Mouse (Mus musculus) liver, embryonic 14.5 days (tissue): ENCODE results near the gene Ccnd2. TPM values are rescaled to one million over a fixed set of nuclear protein-coding genes. Genes with fewer than 3 reads are reported as not detected.

ENCODE experiments used
- ATAC-seq: fragments of 200-750 bp; cut with Nextera tagmentation; 2 replicates; pipeline ENCODE4 v1.8.0; 2017; ENCODE audit warnings: moderate number of reproducible peaks, mild to moderate bottlenecking, moderate library complexity; ENCODE audit not compliant: insufficient read depth
- DNase-seq, 3 experiments: peaks; one replicate each; pipeline ENCODE4 v3.0.0-alpha.2; 2012 to 2013; ENCODE audit warnings: low read depth in 3 of 3, low spot score in 3 of 3
- H3K27ac ChIP-seq: fragments of 300-500 bp; sonication (generic); 2 replicates; pipeline ENCODE4 v1.5.1; 2014; ENCODE audit warnings: moderate library complexity, mild to moderate bottlenecking, control low read depth, inconsistent platforms
- H3K27me3 ChIP-seq: fragments of 300-500 bp; sonication (generic); 2 replicates; pipeline ENCODE4 v1.6.1; 2014; ENCODE audit warnings: mild to moderate bottlenecking, low read length, moderate library complexity; ENCODE audit not compliant: control insufficient read depth, insufficient read depth
- H3K36me3 ChIP-seq: fragments of 300-500 bp; sonication (generic); replicated peaks from 2 replicates; pipeline ENCODE4 v1.6.1; 2014; ENCODE audit warnings: low read depth; ENCODE audit not compliant: control insufficient read depth, insufficient read depth
- H3K4me1 ChIP-seq, 2 experiments: fragments of 200-500 bp in 1 of 2; fragments of 300-500 bp in 1 of 2; sonication (generic) in 1 of 2; replicated peaks; 2 replicates each; pipeline ENCODE4 v1.6.1; 2012 to 2014; ENCODE audit warnings: antibody characterized with exemption in 1 of 2, inconsistent platforms in 1 of 2, low read length in 1 of 2; ENCODE audit not compliant: control insufficient read depth in 2 of 2, insufficient read depth in 2 of 2
- H3K4me2 ChIP-seq: fragments of 300-500 bp; sonication (generic); 2 replicates; pipeline ENCODE4 v1.6.1; 2014; ENCODE audit warnings: low read depth, mild to moderate bottlenecking, control low read depth, moderate library complexity
- H3K4me3 ChIP-seq, 2 experiments: fragments of 200-500 bp in 1 of 2; fragments of 300-500 bp in 1 of 2; sonication (generic) in 1 of 2; 2 replicates each; pipeline ENCODE4 v1.5.1; 2012 to 2014; ENCODE audit warnings: low read depth in 2 of 2, low read length in 2 of 2, mild to moderate bottlenecking in 2 of 2, control low read depth in 1 of 2, inconsistent platforms in 1 of 2, moderate library complexity in 1 of 2; ENCODE audit not compliant: insufficient read depth in 1 of 2
- H3K9ac ChIP-seq: fragments of 300-500 bp; sonication (generic); replicated peaks from 2 replicates; pipeline ENCODE4 v1.6.1; 2014; ENCODE audit warnings: mild to moderate bottlenecking, control low read depth, moderate library complexity
- H3K9me3 ChIP-seq: fragments of 300-500 bp; sonication (generic); 2 replicates; pipeline ENCODE4 v1.6.1; 2016; ENCODE audit warnings: low read length, mixed read lengths; ENCODE audit not compliant: control insufficient read depth
- CTCF ChIP-seq: IDR thresholded peaks from 2 replicates; pipeline ENCODE4 v1.5.1; 2016; ENCODE audit warnings: antibody characterized with exemption, low read depth, control low read depth
- EP300 ChIP-seq: IDR thresholded peaks from 2 replicates; pipeline ENCODE4 v1.6.1; 2016; ENCODE audit warnings: antibody characterized with exemption, low read depth
- WGBS: fragments of 180-500 bp; shearing (Covaris S2); extraction: QIAGEN DNeasy Blood & Tissue Kit; methylation state at CpG from one replicate; pipeline ENCODE4 v1.1.7; 2014; ENCODE audit not compliant: insufficient replicate concordance; 5-methylcytosine and 5-hydroxymethylcytosine counted together
- polyA plus RNA-seq, 2 experiments: library from polyadenylated mRNA; depleted of rRNA in 1 of 2; stranded (reverse) in 1 of 2; unstranded in 1 of 2; fragments of >200 nt; fragmentation: Nextera tagmentation in 1 of 2; extraction: Ambion mirVana in 1 of 2; gene quantifications; 2 replicates each; pipeline versions ENCODE4 v1.2.1 to v1.2.3; 2012 to 2014

The Ccnd2 gene
- polyA plus RNA-seq, 2 experiments, result 7.5 to 52.5 TPM

DNA sequence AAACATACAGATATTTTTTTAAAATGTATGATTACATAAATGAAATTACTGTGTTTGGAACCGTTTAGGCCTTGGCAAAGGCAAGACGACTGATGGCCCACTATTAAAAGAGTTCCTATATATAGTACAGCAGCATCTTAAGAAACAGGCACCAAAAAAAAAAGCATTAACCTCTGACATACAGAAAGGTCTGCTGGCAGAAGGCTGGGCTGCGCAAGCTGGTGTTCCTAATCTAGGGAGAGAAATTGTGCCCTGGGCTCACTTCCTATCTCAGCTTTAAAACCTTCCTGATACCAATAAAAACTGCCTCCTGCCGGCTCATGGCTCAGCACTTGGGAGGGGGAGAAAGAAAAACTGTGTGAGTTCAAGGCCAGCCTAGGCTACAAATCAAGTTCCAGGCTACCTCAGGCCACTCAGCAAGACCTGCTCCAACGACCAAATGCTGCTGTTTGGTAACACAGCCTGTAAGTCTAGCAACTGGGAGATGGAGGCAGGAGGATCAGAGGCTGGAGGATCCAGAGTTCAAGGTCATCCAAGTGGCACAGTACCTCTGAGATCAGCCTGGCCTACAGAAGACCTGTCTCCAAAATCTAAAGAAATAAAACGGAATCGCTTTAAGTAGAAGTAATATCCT lies 47.5 kb downstream of the Ccnd2 start:
- Histone ChIP-seq H3K4me2 (no peak overlapping the region), H3K4me3 (no peak overlapping the region), H3K9ac (no peak overlapping the region), H3K9me3 (no peaks in the 10 kb centered on the region), H3K4me1 (peaks cover 0 to 4% of the 10 kb centered on the region in 2 experiments; a peak in 1 of 4 replicates), H3K27ac (no peak overlapping the region), H3K27me3 (no peaks in the 10 kb centered on the region), H3K36me3 (no peaks in the 10 kb centered on the region)
- TF ChIP-seq EP300, result no peak
- no peak for TF ChIP-seq CTCF
- 62% methylated on average over 7 of the region's 7 CpGs for WGBS
- DNase-seq (no peak), ATAC-seq (no peak)

DNA sequence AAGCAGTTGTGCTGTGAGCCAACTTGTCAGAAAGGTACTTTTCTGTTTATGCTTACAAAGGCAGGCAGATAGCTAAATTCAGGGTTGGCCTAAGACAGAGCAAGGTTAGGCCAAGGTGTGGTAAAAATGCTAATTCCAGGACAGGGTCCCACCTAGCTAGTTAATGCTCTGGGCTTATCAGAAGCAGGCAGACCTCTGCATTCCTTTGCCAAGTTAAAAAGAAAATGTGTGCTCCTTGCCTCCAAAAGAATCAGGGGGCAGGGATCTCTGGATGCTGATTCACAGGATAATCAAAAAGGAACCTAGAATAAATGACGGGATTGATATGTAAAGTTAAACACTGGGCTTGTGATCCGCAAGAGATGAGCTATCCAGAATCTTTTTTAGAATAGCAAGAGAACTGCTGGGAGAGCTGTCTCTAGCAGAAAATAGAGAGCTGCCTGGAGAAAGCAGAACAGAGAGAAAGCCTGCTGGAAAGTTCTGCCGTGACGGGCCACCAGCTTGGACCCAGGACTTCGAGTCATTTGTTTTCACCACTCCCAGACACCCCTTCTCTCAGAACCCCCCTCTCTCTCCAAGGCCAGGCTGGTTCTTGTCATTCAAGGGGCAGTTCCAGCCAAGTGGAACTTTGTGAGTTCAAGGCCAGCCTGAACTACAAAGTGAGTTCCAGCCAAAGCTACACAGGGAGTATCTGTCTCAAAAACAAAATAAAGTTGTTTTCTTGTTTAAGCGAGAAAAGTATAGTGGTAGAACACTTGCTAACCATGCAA lies 48.3 kb downstream of the Ccnd2 start:
- Histone ChIP-seq H3K9ac (no peak overlapping the region), H3K4me2 (no peak overlapping the region), H3K4me1 (peaks cover 0 to 1% of the 10 kb centered on the region in 2 experiments; a peak in 1 of 4 replicates), H3K27me3 (no peaks in the 10 kb centered on the region), H3K4me3 (no peak overlapping the region), H3K27ac (no peak overlapping the region), H3K36me3 (no peaks in the 10 kb centered on the region), H3K9me3 (no peaks in the 10 kb centered on the region)
- no peak for DNase-seq
- TF ChIP-seq CTCF (no peak), EP300 (no peak)
- WGBS, result 74% methylated on average over 6 of the region's 6 CpGs
- no peak for ATAC-seq

DNA sequence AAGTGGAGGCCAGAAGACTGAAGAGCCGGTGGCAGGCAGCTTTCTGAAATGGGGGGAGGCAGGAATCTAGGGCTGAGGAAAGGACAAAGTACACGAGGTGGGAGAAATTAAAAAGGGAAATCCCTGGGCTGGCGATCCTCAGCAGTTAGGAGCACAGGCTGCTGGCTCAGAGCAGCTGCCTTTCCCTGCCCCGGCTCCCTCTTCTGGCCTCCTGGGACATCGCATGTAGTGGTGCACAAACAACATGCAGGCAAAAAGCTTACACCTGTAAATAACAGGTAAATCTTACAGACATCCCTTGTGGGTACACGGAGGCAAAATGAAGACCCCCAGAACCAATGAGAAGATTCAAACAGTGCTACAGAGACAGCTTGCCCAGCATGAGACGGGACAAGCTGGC lies 57.4 kb downstream of the Ccnd2 start:
- Histone ChIP-seq H3K4me3 (no peak overlapping the region), H3K4me2 (no peak overlapping the region), H3K36me3 (no peaks in the 10 kb centered on the region), H3K27me3 (no peaks in the 10 kb centered on the region), H3K9me3 (no peaks in the 10 kb centered on the region), H3K4me1 (no peaks in the 10 kb centered on the region), H3K27ac (no peak overlapping the region), H3K9ac (no peak overlapping the region)
- TF ChIP-seq EP300 (no peak), CTCF (peak; percentile 57)
- ATAC-seq (no peak), DNase-seq (no peak)
- 52% methylated on average over 7 of the region's 7 CpGs for WGBS

DNA sequence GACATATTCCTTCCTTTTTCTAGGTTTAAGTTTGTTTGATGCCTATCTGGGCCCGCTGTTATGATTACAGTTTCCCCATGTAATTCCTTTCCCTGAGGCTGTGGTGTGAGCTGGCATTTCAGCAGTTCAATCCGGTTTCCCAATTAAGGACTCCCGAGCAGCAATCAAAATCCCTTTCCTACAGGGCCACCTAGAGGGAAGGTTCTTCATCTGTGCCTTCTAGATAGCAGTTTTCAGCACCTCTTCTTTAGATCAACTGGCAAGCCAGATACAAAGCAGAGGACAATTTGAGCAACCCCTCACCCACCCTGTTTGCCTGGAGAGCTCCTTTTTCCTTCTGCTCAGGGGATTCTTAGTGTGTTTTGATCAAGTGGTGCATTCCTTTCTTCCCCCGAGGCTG lies 65.3 kb downstream of the Ccnd2 start:
- H3K9ac ChIP-seq, result no peak overlapping the region
- DNase-seq (no peak), ATAC-seq (no peak)
- H3K36me3 ChIP-seq, result no peaks in the 10 kb centered on the region
- 52% methylated on average over 4 of the region's 4 CpGs for WGBS
- TF ChIP-seq CTCF (no peak), EP300 (no peak)
- H3K27me3 ChIP-seq, result no peaks in the 10 kb centered on the region
- H3K27ac ChIP-seq, result no peak overlapping the region
- H3K9me3 ChIP-seq, result no peaks in the 10 kb centered on the region
- H3K4me2 ChIP-seq, result no peak overlapping the region
- no peaks in the 10 kb centered on the region for H3K4me1 ChIP-seq
- H3K4me3 ChIP-seq, result no peak overlapping the region

DNA sequence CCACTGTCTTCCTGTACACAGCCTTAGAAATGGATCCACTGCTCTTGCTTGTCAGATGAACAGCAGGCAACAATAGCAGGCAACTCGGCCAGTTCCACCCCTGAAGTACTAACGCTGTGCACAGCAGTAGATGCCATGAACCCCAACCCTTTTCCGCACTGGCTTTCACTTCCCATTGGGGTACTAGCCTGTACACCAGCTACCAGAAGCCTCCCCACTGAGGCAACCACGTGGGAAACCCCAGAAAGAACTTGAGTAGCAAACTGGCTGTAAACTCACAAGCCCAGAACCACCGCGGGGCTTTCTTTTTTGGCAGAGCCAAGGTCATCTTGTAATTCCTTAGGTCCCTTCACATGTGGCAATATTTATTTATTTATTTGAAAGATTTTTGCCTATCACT lies 70.2 kb downstream of the Ccnd2 start:
- Histone ChIP-seq H3K27ac (no peak overlapping the region), H3K9me3 (no peaks in the 10 kb centered on the region), H3K4me1 (no peaks in the 10 kb centered on the region), H3K4me2 (no peak overlapping the region), H3K4me3 (no peak overlapping the region), H3K9ac (no peak overlapping the region), H3K27me3 (peaks cover 16% of the 10 kb centered on the region), H3K36me3 (no peaks in the 10 kb centered on the region)
- WGBS, result 57% methylated on average over 6 of the region's 6 CpGs
- DNase-seq (no peak), ATAC-seq (no peak)
- TF ChIP-seq EP300 (no peak), CTCF (no peak)
